Mouse (Mus musculus) spleen, postnatal 10 days (tissue): Measurements from ENCODE around the gene Map3k6.

Experiments used
- DNase-seq, 2 experiments: peaks; one replicate each; pipeline ENCODE4 v3.0.0; 2021 to 2022; ENCODE audit warnings: low spot score in 2 of 2

The Map3k6 gene

DNA sequence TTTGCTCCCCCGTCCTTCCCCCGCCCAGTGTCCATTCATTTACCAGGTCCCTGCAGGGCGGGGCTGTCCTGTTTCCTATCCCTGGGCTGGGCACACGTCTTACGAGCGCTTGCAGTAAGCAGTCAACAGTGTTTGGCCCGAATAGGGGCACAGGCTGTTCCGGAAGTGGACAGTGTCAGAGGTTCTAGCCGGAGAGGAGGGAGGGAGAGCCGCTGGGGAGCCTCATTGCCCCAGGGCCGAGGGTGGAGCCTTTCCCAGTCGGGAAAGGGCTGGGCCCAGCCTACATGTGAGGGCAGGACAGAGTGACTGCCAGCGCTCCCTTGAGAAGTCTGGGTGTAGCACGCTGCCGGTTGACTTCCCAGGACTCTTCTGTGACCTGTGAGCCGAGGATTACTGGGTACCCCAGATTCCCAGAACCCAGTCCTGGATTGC, at the start of gene Map3k6:
TSS of gene Map3k6 (plus strand) at position 329 of the 432 bp plus-strand sequence.
- DNase-seq = peak in 1 of 2 experiments; percentile 61

DNA sequence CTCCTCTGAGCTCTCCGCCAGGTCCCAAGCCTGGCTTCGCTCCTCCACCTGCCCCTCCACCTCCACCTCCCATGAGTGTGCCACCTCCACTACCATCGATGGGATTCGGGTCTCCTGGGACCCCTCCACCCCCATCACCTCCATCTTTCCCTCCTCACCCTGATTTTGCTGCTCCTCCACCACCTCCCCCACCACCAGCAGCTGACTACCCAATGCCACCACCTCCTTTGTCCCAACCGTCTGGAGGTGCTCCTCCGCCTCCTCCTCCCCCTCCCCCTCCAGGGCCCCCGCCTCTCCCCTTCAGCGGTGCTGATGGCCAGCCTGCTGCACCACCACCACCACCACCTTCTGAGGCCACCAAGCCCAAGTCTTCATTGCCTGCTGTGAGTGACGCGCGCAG, 46.1 kb upstream of the Map3k6 start:
- DNase-seq = no peak

- DNase-seq = no peak
These were observed 45.6 kb upstream of the Map3k6 start for GRCm38 (mm10) chr4:133195014-133195413.

DNA sequence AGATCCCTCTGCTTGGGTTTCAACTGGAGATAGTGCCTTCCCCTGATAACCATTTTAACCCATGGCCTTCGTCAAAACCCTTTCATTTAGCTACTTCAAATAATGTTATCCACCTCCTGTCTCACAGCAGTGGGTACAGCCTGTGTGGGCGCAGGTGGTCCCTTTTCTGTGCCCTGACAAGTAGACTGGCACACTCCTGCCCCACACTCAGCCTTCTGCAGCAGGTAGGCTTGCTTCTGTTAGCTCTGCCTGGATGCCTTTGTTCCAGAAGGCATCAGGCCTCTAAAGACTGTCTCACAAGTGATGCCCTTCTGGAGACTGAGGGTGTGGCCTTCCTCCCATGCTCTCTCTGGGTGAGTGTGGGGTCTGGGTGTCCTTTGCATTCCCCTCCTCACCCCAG, 44.5 kb upstream of the Map3k6 start:
- DNase-seq = no peak

DNA sequence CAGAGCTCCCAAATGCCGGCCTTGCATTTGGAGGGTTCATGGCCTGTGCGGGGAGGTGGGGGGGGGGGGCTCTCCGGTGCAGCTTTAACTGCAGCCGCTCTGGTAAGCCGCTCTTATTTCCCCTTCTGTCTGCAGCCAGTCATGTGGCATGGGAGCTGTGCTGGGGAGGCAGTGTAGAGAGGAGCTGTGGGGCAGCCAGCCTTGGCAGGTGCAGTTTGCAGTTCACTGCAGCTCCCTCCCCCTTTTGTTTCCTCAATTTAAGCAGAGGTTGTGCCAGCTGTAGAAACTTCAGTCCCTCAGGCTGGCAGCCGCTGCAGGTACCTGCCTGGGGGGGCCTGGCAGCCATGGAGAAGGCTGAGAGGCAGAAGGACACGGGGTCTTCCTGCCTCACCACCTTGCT, 43.8 kb upstream of the Map3k6 start:
- peak in 1 of 2 experiments; percentile 63 for DNase-seq

- peak in 1 of 2 experiments; percentile 12 for DNase-seq
These were observed 43.3 kb upstream of the Map3k6 start for GRCm38 (mm10) chr4:133197355-133197754.

DNA sequence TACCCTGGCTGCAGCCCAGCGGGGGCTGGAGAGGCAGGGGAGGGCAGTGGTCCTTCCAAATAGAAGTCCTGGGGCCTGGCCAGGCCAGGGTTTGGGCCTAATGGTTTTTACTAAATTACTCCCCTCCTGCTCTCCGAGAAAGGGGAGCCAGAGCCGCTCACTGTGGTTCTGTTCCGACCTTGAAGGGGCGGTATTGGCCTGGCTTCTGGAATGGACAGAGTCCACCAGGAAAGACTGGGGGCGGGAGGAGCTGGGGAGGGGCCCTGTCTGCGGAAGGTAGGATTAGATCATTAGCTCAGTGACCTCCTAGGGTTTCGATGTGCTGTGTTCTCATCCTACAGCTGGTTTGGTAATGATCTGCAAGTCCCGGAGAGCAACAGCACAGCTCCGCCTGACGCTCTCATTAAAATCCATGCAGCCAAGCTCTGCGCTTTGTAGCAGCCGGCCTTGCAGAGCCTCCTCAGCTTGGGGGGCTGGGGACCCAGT, 42.8 kb upstream of the Map3k6 start:
- peak in 1 of 2 experiments; percentile 15 for DNase-seq

DNA sequence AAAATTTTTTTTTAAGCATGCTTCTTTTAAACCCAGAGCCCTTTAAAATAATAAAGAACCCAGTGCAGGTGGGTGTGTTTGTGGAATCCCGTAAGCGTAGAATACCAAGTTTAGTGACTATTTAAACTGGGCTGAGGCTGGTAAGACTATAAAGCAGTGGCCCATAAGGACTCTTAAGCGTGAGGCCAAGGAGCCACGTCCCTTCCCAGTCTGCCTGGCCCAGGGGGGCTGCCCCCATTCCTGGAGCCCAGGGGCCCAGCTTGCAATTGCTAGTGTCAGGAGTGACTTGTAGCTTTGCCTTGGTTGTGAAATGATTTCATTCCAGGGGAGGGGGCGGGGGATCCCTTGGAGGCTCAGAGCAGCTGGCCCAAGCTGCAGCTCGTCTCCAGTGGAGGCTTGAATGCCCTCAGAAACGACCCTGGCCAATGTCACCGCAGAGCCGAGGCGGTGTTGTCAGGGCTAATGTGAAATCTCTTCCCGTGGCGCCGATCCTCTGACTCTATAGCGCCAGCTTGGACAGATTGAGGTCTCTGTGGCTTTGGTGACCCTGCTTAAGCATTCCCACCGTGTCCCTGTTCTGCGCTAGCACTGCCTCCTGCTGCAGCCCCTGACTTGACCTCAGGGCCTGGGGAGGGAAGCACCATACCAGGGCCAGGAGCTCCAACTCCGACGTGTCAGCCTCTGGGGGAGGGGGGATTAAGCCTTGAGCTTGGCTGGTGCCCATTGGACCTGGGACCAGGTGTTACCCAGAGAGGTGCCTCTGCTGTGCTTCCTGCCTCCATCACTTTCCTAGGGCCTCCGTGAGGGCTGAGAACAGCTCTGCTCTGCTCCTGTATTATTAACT, 42.1 kb upstream of the Map3k6 start:
- DNase-seq = peak in 1 of 2 experiments; percentile 18

DNA sequence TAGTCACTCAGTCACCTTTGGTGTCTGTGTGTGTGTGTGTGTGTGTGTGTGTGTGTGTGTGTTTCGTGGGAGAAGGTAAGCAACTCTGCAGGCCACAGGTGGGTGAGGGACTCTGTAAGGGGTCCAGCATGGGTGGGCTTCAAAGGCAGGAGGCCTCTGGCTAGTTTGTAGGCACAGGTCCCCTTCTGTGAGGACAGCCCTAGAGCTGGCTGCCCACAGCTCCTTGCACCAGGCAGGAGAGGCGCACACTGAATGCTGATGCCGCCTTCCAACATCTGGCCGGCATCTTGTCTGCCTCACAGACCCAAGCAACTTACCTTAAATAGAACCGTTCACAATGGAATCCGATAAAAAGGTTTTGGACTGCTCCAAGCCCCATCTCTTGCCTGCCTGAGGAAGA, 40.9 kb upstream of the Map3k6 start:
- no peak for DNase-seq

DNA sequence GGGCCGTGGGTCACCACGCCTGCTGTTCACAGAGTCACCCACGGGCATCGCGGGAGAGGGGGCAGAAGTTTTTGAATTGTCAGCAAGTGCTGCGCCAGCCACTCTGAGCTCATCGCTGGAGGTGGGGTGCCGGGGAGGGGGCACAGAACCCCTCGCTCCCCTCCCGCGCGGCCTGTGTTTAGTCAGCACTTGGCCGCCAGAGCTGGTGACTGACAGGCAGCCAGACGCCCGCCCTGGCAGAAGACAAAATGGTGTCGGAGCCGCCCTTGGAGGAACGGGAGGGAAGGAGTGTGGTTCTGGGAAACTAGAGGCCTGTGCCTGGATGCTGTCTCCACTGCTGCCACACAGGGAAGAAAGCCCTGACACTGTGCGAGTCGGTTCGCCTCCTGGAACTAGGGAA, 40.3 kb upstream of the Map3k6 start:
- DNase-seq = no peak

DNA sequence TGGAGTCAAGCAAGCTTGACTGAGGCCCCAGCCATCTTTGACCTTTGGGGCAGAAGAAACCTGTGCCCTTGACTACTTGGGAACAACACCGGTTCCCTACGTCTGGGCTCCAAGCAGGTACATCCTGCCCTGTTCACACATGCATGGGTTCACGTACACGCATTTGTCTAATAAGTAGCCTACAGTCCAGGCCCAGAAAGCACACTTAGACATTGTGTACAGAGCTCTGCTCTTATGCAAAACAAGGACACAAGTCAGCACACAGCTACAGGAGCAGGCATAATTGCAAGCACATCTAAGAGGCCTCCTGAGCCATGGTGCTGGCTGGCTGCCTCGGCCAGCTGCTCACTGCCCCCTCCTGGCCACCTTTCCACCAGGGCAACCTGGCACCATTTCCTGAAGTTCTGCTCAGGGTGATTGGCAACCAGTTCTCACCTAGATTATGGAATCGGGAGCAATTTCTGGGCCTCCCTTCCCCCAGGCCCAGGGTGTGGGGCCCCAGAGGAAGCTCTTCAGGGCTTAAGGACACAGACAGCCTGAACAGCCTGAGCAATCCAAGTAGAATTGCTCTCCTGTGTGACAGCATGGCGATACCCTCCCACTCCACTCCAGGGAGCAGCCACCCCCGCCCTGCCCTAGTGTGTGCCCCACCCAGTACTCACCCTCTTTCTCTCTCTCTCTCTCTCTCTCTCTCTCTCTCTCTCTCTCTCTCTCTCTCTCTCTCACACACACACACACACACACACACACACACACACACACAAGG, 39.4 kb upstream of the Map3k6 start:
- peak; percentile 50 to 79 for DNase-seq

DNA sequence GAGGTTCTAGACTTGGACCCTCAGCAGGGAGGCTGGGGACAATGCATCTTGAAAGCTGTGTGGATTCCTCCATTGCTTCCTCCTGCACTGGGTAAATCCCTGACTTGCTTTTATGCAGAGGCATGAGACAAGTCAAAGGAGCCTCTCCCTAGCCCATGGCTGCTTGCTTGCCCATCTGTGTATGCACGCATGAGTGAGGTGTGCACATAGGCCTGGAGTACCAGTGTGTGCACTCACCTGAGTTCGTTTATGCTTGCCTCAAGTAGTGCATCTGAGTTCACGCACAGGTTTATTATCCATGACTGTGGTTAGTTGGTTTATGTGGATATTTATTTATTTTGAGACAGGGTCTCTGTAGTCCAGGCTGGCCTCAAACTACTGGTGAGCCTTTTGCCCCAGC, 38.4 kb upstream of the Map3k6 start:
- no peak for DNase-seq

DNA sequence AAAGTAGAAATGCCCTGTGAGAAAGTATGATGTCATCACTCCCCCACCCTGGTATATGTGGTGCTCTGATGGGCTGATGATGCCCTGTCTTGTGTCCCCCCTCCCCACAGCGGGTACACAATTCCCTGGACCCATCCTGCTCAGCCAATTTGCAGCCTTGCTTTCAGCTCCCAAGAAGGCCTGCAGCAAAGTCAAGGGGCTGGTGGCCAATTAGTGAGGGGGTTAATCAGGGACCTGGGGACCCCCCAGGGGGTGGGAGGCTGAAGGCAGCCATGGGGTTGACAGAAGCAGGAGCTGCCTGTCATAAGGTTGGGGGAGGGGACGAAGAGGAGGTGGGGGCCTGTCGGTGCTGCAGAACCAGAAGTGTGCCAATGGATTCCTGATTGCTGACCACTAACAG, 37.0 kb upstream of the Map3k6 start:
- no peak for DNase-seq

DNA sequence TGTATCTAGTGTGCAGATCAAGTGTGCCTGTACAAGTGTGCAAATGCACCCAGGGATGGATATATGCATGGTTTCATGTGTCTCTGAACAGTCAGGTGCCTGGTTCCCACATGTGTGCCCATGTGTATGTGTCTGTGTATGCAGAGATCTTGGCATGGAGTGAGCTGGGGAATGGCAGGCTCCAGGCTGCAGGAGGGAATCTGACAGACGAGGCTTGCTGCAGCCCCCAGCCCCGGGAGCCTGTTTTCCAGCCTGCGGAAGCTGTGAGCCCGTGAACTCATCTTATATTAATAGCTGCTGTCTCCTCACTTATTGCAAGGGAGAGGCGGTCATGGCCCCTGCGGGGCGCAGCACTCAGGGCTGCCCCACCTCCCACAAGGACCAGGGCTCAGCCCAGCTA, 36.2 kb upstream of the Map3k6 start:
- DNase-seq = no peak

- peak in 1 of 2 experiments; percentile 62 for DNase-seq
These were observed 31.3 kb upstream of the Map3k6 start for GRCm38 (mm10) chr4:133209366-133209765.

DNA sequence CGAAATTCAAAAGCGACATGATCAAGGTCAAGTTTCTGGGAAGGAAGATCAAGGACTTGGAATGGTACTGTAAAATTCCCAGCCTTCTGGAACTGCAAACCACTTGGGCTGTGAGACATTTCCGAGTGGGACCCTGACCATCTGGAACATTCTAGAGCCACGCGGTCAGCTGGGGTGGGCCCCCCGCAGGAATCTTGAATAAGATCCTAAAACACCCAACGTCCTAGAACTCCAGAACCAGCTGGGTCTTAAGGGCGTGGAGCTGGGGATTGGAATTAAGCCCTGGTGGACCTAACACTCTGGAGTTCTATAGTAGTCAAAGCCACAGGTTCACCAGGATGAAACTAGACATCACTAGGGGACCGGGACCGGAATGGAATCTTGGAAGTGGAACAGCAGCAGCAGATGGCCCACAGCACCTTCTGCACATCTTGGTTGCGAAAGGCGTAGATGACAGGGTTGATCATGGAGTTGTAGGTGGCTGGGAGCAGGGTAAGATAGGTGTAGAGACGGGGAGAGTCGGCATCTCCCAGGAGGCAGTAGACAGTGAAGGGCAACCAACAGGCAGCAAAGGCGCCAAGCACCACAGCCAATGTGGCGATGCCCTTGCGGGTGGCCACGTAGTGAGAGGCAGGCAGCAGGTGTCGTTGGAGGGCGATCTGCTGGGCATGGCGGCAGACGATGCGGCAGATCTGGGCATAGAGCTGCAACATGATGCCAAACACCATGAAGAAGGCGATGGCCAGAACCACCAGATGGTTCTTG, 30.4 kb upstream of the Map3k6 start:
- no peak for DNase-seq

GRCm38 (mm10) chr4:133210788-133211390, 29.7 kb upstream of the Map3k6 start:
- no peak for DNase-seq

GRCm38 (mm10) chr4:133211751-133212561, 28.7 kb upstream of the Map3k6 start, which contains the start of the genes Cd164l2 and Gpr3:
Gene Cd164l2, plus strand, starts transcription at chr4:133212131.
Gene Gpr3, minus strand, starts transcription at chr4:133212536.
- no peak for DNase-seq

GRCm38 (mm10) chr4:133212562-133213267, 27.9 kb upstream of the Map3k6 start:
- peak; percentile 53 to 80 for DNase-seq

- no peak for DNase-seq
These were observed 27.4 kb upstream of the Map3k6 start for GRCm38 (mm10) chr4:133213268-133213590.
